Mouse (Mus musculus) embryo, embryonic 10 days (tissue): ENCODE data around the gene Mlst8.

Experiments
- DNase-seq: peaks from one replicate; pipeline ENCODE4 v3.0.0-alpha.2; 2015; ENCODE audit warnings: low spot score

The Mlst8 gene

GRCm38 (mm10) chr17:24489265-24490030 lies 10.6 kb upstream of the Mlst8 start:
- DNase-seq = no peak

- peak; percentile 51 for DNase-seq
These were observed 9.9 kb upstream of the Mlst8 start for GRCm38 (mm10) chr17:24488662-24489264.

GRCm38 (mm10) chr17:24488186-24488661 lies 9.3 kb upstream of the Mlst8 start, which contains the start of gene Caskin1:
TSS of gene Caskin1 (plus strand) at chr17:24488601.
- DNase-seq = peak; percentile 49

GRCm38 (mm10) chr17:24485090-24485860 lies 6.4 kb upstream of the Mlst8 start:
- peak; percentile 52 for DNase-seq

GRCm38 (mm10) chr17:24483495-24483894 lies 4.6 kb upstream of the Mlst8 start:
- no peak for DNase-seq

- DNase-seq = no peak
These were observed 2.3 kb upstream of the Mlst8 start for GRCm38 (mm10) chr17:24481027-24481815.

GRCm38 (mm10) chr17:24480201-24480826 lies 1.4 kb upstream of the Mlst8 start:
- DNase-seq = peak; percentile 59

- no peak for DNase-seq
These were observed 553 bp upstream of the Mlst8 start for GRCm38 (mm10) chr17:24479431-24479830.

- DNase-seq = no peak
These were observed 785 bp downstream of the Mlst8 start for GRCm38 (mm10) chr17:24477985-24478600.

GRCm38 (mm10) chr17:24477053-24477984 lies 1.6 kb downstream of the Mlst8 start:
- no peak for DNase-seq

- no peak for DNase-seq
These were observed 2.7 kb downstream of the Mlst8 start for GRCm38 (mm10) chr17:24476022-24476776.

GRCm38 (mm10) chr17:24475586-24475985 lies 3.3 kb downstream of the Mlst8 start:
- no peak for DNase-seq

GRCm38 (mm10) chr17:24474557-24474956 lies 4.3 kb downstream of the Mlst8 start:
- no peak for DNase-seq

GRCm38 (mm10) chr17:24473612-24474275 lies 5.1 kb downstream of the Mlst8 start, which contains the start of gene Bricd5:
TSS of gene Bricd5 (plus strand) at chr17:24473884.
- no peak for DNase-seq

GRCm38 (mm10) chr17:24472512-24472911 lies 6.4 kb downstream of the Mlst8 start:
- DNase-seq = no peak

GRCm38 (mm10) chr17:24470701-24471527 lies 8.0 kb downstream of the Mlst8 start:
- peak; percentile 35 for DNase-seq

- DNase-seq = peak; percentile 99
These were observed 8.8 kb downstream of the Mlst8 start, which contains the start of the genes E4f1 and Pgp for GRCm38 (mm10) chr17:24469910-24470602. TSS of gene E4f1 (minus strand) at chr17:24470313. TSS of gene Pgp (plus strand) at chr17:24470392.
